Mouse (Mus musculus): ENCODE results near the gene Olfr247. TPM values are rescaled to one million over a fixed set of nuclear protein-coding genes. Genes with fewer than 3 reads are reported as not detected.
"Not testable (repeated sequence)": the region's sequence is repeated elsewhere in the genome, so short reads cannot be mapped to it uniquely, and the experiment has no call there.

Gene Olfr247
- not detected in 2 replicates for polyA plus RNA-seq (2012; rRNA removed)

GRCm38 (mm10) chr10:129976040-129976439 lies at the start of gene Olfr247:
TSS of gene Olfr247 (minus strand) at chr10:129976140.
- DNase-seq (ENCODE audit: low read depth): not testable (repeated sequence)

GRCm38 (mm10) chr10:130012321-130012720 lies 36.4 kb upstream of the Olfr247 start, which contains the start of gene Olfr820:
TSS of gene Olfr820 (plus strand) at chr10:130012621.
- no peak for TF ChIP-seq CTCF (IDR thresholded peaks at IDR 0.05; ENCODE audit: borderline replicate concordance, extremely low read depth, insufficient read depth, insufficient read length)
- TF ChIP-seq POLR2A (IDR thresholded peaks at IDR 0.05; ENCODE audit: borderline replicate concordance, extremely low read depth, insufficient read depth, insufficient read length, poor library complexity, severe bottlenecking): no peak
- no peak for DNase-seq (ENCODE audit: low read depth)

- not testable (repeated sequence) for DNase-seq (ENCODE audit: low read depth)
Measured at GRCm38 (mm10) chr10:130005366-130005765, 29.4 kb upstream of the Olfr247 start.

- not testable (repeated sequence) for DNase-seq (ENCODE audit: low read depth)
Measured at GRCm38 (mm10) chr10:130004104-130004503, 28.2 kb upstream of the Olfr247 start.

- not testable (repeated sequence) for DNase-seq (ENCODE audit: low read depth)
Measured at GRCm38 (mm10) chr10:129984962-129985361, 9.0 kb upstream of the Olfr247 start, which contains the start of gene Gm10310. TSS of gene Gm10310 (minus strand) at chr10:129985062.

GRCm38 (mm10) chr10:129981867-129982266 lies 5.9 kb upstream of the Olfr247 start:
- DNase-seq (ENCODE audit: low read depth): not testable (repeated sequence)

GRCm38 (mm10) chr10:129972994-129973393 lies 2.9 kb downstream of the Olfr247 start:
- not testable (repeated sequence) for DNase-seq (ENCODE audit: low read depth)

GRCm38 (mm10) chr10:129967166-129967565 lies 8.8 kb downstream of the Olfr247 start, which contains the start of gene Olfr819:
TSS of gene Olfr819 (minus strand) at chr10:129967266.
- not testable (repeated sequence) for DNase-seq (ENCODE audit: low read depth)

- DNase-seq (ENCODE audit: low read depth): not testable (repeated sequence)
Measured at GRCm38 (mm10) chr10:129966232-129966631, 9.7 kb downstream of the Olfr247 start.

GRCm38 (mm10) chr10:129949000-129949399 lies 26.9 kb downstream of the Olfr247 start, which contains the start of gene Olfr818:
TSS of gene Olfr818 (minus strand) at chr10:129949100.
- TF ChIP-seq POLR2A (IDR thresholded peaks at IDR 0.05; ENCODE audit: borderline replicate concordance, extremely low read depth, insufficient read depth, insufficient read length, poor library complexity, severe bottlenecking) (no peak), CTCF (IDR thresholded peaks at IDR 0.05; ENCODE audit: borderline replicate concordance, extremely low read depth, insufficient read depth, insufficient read length) (no peak)
- no peak for DNase-seq (ENCODE audit: low read depth)

Other genes starting within 250 kb of the Olfr247 start
- gene Olfr805, start 246.8 kb downstream of the Olfr247 start, polyA plus RNA-seq (2012; rRNA removed): not detected in 2 replicates
- gene Olfr806, start 234.2 kb downstream of the Olfr247 start, polyA plus RNA-seq (2012; rRNA removed): not detected in 2 replicates
- not detected in 2 replicates for gene Olfr807, start 218.3 kb downstream of the Olfr247 start, polyA plus RNA-seq (2012; rRNA removed)
- gene Olfr808, start 210.7 kb downstream of the Olfr247 start, polyA plus RNA-seq (2012; rRNA removed): not detected in 2 replicates
- gene Olfr809, start 201.5 kb downstream of the Olfr247 start, polyA plus RNA-seq (2012; rRNA removed): not detected in 2 replicates
- not detected in 2 replicates for gene Olfr810, start 181.2 kb downstream of the Olfr247 start, polyA plus RNA-seq (2012; rRNA removed)
- gene Olfr811, start 171.7 kb downstream of the Olfr247 start, polyA plus RNA-seq (2012; rRNA removed): not detected in 2 replicates
- not detected in 2 replicates for gene Olfr812, start 130.0 kb downstream of the Olfr247 start, polyA plus RNA-seq (2012; rRNA removed)
- gene Olfr813, start 120.8 kb downstream of the Olfr247 start, polyA plus RNA-seq (2012; rRNA removed): not detected in 2 replicates
- gene Olfr814, start 96.3 kb downstream of the Olfr247 start, polyA plus RNA-seq (2012; rRNA removed): not detected in 2 replicates
- gene Olfr815, start 70.3 kb downstream of the Olfr247 start, polyA plus RNA-seq (2012; rRNA removed): not detected in 2 replicates
- gene Olfr816, start 60.5 kb downstream of the Olfr247 start, polyA plus RNA-seq (2012; rRNA removed): not detected in 2 replicates
- gene Olfr818, start 27.0 kb downstream of the Olfr247 start, polyA plus RNA-seq (2012; rRNA removed): not detected in 2 replicates
- not detected in 2 replicates for gene Olfr819, start 8.9 kb downstream of the Olfr247 start, polyA plus RNA-seq (2012; rRNA removed)
- not detected in 2 replicates for gene Gm10310, start 8.9 kb upstream of the Olfr247 start, polyA plus RNA-seq (2012; rRNA removed)
- gene Olfr820, start 36.5 kb upstream of the Olfr247 start, polyA plus RNA-seq (2012; rRNA removed): not detected in 2 replicates
- not detected in 2 replicates for gene Olfr821, start 54.2 kb upstream of the Olfr247 start, polyA plus RNA-seq (2012; rRNA removed)
- gene Olfr822, start 95.1 kb upstream of the Olfr247 start, polyA plus RNA-seq (2012; rRNA removed): not detected in 2 replicates
- not detected in 2 replicates for gene Olfr823, start 139.2 kb upstream of the Olfr247 start, polyA plus RNA-seq (2012; rRNA removed)
- gene Olfr824, start 153.9 kb upstream of the Olfr247 start, polyA plus RNA-seq (2012; rRNA removed): not detected in 2 replicates
- gene Olfr825, start 190.6 kb upstream of the Olfr247 start, polyA plus RNA-seq (2012; rRNA removed): not detected in 2 replicates
- gene Olfr826, start 208.0 kb upstream of the Olfr247 start, polyA plus RNA-seq (2012; rRNA removed): not detected in 2 replicates
- not detected in 2 replicates for gene Olfr827, start 238.3 kb upstream of the Olfr247 start, polyA plus RNA-seq (2012; rRNA removed)